Mouse (Mus musculus) lung, postnatal 0 days (tissue): ENCODE data around the gene Hoxa5. TPM values are rescaled to one million over a fixed set of nuclear protein-coding genes. Genes with fewer than 3 reads are reported as not detected.

ENCODE experiments used
- ATAC-seq: fragments of 200-750 bp; cut with Nextera tagmentation; 2 replicates; pipeline ENCODE4 v1.8.0; 2017; ENCODE audit warnings: moderate library complexity
- DNase-seq: peaks from one replicate; pipeline ENCODE4 v3.0.0-alpha.2; 2016; ENCODE audit warnings: low spot score
- H3K27ac ChIP-seq: fragments of 300-500 bp; sonication (generic); 2 replicates; pipeline ENCODE4 v1.5.1; 2014; ENCODE audit warnings: antibody characterized with exemption, mild to moderate bottlenecking, low read length, mixed read lengths
- H3K27me3 ChIP-seq: fragments of 300-500 bp; sonication (generic); replicated peaks from 2 replicates; pipeline ENCODE4 v1.6.1; 2014; ENCODE audit warnings: low read length, mixed read lengths; ENCODE audit not compliant: insufficient read depth
- H3K36me3 ChIP-seq: fragments of 300-500 bp; sonication (generic); 2 replicates; pipeline ENCODE4 v1.6.1; 2014; ENCODE audit warnings: low read length, mixed read lengths; ENCODE audit not compliant: insufficient read depth
- H3K4me1 ChIP-seq: fragments of 300-500 bp; sonication (generic); 2 replicates; pipeline ENCODE4 v1.6.1; 2014; ENCODE audit warnings: antibody characterized with exemption, low read depth, low read length, mixed read lengths; ENCODE audit not compliant: insufficient read depth
- H3K4me2 ChIP-seq: fragments of 300-500 bp; sonication (generic); replicated peaks from 2 replicates; pipeline ENCODE4 v1.6.1; 2014; ENCODE audit warnings: low read depth, mild to moderate bottlenecking, low read length, moderate library complexity, mixed read lengths
- H3K4me3 ChIP-seq: fragments of 300-500 bp; sonication (generic); 2 replicates; pipeline ENCODE4 v1.5.1; 2014; ENCODE audit warnings: low read depth, low read length
- H3K9ac ChIP-seq: fragments of 300-500 bp; sonication (generic); replicated peaks from 2 replicates; pipeline ENCODE4 v1.6.1; 2014; ENCODE audit warnings: low read depth, mild to moderate bottlenecking
- H3K9me3 ChIP-seq: fragments of 300-500 bp; sonication (generic); 2 replicates; pipeline ENCODE4 v1.6.1; 2016; ENCODE audit warnings: low read length, mixed read lengths
- CTCF ChIP-seq: IDR thresholded peaks from 2 replicates; pipeline ENCODE4 v1.5.1; 2016; ENCODE audit warnings: antibody characterized with exemption, mild to moderate bottlenecking
- EP300 ChIP-seq: IDR thresholded peaks from 2 replicates; pipeline ENCODE4 v1.6.1; 2016; ENCODE audit warnings: antibody characterized with exemption, mild to moderate bottlenecking, control low read depth
- WGBS: fragments of 180-500 bp; shearing (Covaris S2); extraction: QIAGEN DNeasy Blood & Tissue Kit; methylation state at CpG from one replicate; pipeline ENCODE4 v1.1.7; 2014; 5-methylcytosine and 5-hydroxymethylcytosine counted together
- polyA plus RNA-seq: library from polyadenylated mRNA; unstranded; fragments of >200 nt; fragmentation: Nextera tagmentation; extraction: Ambion mirVana; gene quantifications from 2 replicates; pipeline ENCODE4 v1.2.1, GENCODE M21; 2015

The Hoxa5 gene
- polyA plus RNA-seq, 1 experiment from 2014 or later, result 40.3 TPM

DNA sequence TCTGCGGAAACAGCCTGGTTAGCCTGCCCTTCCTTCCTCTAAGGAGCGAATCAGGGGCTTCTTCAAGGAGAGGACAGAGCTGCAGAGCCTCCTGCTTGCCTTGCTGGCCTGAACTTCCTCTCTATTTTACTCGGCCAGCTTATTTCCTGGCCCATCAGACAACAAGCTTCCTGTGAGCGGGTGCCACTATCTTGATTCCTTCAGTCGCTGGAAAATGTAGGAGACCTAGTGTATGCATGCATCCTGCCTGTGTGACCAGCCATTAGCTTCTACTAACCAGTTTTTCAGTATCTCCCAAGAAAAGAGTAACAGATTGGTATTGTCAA lies 33.5 kb downstream of the Hoxa5 start:
- peak overlapping the region; percentile 70 for H3K4me2 ChIP-seq
- peaks cover 5% of the 10 kb centered on the region; the same call in 1 of the 2 replicates for H3K27me3 ChIP-seq
- H3K4me3 ChIP-seq, result peak overlapping the region; percentile 21; the same call in 1 of the 2 replicates
- TF ChIP-seq CTCF (no peak), EP300 (no peak)
- no peaks in the 10 kb centered on the region for H3K36me3 ChIP-seq
- H3K9me3 ChIP-seq, result no peaks in the 10 kb centered on the region
- 0 out of 2 replicates have a peak overlapping the region, but pooled peaks have one; percentile 34 for H3K9ac ChIP-seq
- 14% methylated on average over 5 of the region's 5 CpGs for WGBS
- no peak for ATAC-seq
- DNase-seq, result no peak
- peak overlapping the region; percentile 90 for H3K27ac ChIP-seq
- peaks cover 10% of the 10 kb centered on the region; the same call in 1 of the 2 replicates for H3K4me1 ChIP-seq

DNA sequence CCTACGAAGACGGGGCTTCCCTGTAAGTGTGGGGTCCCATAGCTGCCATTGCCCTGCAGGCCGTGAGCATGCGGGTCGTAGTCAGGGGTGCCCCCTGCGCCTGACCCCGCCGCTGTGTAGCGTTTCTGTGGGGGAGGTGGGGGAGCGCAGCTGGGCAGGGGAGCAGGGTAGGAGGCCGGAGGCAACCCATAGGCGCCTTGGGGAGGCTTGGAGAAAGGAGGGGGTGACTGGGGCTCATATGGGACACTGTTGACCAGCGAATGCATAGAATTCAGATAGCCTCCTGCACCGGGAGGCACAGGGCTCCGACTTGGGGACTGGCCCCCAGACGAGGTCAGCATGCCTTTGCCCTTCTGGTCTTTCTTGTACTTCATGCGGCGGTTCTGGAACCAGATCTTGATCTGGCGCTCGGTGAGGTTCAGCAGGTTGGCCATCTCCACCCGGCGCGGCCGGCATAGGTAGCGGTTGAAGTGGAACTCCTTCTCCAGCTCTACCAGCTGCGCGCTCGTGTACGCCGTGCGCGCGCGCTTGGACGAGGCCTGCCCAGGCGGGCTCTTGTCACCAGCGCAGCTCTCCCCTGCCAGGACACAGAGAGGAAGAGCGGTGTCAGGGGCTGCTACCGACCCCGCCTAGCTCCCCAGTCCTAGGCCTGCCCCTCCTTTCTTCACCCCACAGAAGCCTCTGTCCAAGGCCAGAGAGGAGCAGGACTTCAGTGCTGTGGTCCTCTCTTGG lies 34.1 kb downstream of the Hoxa5 start:
- Histone ChIP-seq H3K27me3 (peaks cover 5% of the 10 kb centered on the region; the same call in 1 of the 2 replicates), H3K9ac (peak overlapping the region; percentile 34; the same call in 1 of the 2 replicates), H3K4me1 (peaks cover 10% of the 10 kb centered on the region; the same call in 1 of the 2 replicates), H3K9me3 (no peaks in the 10 kb centered on the region), H3K4me3 (peak overlapping the region; percentile 21; the same call in 1 of the 2 replicates), H3K27ac (peak overlapping the region; percentile 90), H3K36me3 (no peaks in the 10 kb centered on the region), H3K4me2 (peak overlapping the region; percentile 70)
- 6% methylated on average over 40 of the region's 40 CpGs for WGBS
- peak; percentile 64 for ATAC-seq
- DNase-seq, result peak; percentile 79
- no peak for TF ChIP-seq CTCF
- TF ChIP-seq EP300, result no peak

GRCm38 (mm10) chr6:52169499-52170165 lies 34.8 kb downstream of the Hoxa5 start:
- Histone ChIP-seq H3K4me3 (peak overlapping the region; percentile 21; the same call in 1 of the 2 replicates), H3K36me3 (no peaks in the 10 kb centered on the region), H3K9ac (peak overlapping the region; percentile 56; the same call in 1 of the 2 replicates), H3K4me2 (peak overlapping the region; percentile 70), H3K9me3 (no peaks in the 10 kb centered on the region), H3K4me1 (peaks cover 10% of the 10 kb centered on the region; the same call in 1 of the 2 replicates), H3K27ac (peak overlapping the region; percentile 90), H3K27me3 (peaks cover 5% of the 10 kb centered on the region; the same call in 1 of the 2 replicates)
- ATAC-seq (no peak), DNase-seq (peak; percentile 44)
- TF ChIP-seq CTCF, result no peak
- 13% methylated on average over 16 of the region's 16 CpGs for WGBS

DNA sequence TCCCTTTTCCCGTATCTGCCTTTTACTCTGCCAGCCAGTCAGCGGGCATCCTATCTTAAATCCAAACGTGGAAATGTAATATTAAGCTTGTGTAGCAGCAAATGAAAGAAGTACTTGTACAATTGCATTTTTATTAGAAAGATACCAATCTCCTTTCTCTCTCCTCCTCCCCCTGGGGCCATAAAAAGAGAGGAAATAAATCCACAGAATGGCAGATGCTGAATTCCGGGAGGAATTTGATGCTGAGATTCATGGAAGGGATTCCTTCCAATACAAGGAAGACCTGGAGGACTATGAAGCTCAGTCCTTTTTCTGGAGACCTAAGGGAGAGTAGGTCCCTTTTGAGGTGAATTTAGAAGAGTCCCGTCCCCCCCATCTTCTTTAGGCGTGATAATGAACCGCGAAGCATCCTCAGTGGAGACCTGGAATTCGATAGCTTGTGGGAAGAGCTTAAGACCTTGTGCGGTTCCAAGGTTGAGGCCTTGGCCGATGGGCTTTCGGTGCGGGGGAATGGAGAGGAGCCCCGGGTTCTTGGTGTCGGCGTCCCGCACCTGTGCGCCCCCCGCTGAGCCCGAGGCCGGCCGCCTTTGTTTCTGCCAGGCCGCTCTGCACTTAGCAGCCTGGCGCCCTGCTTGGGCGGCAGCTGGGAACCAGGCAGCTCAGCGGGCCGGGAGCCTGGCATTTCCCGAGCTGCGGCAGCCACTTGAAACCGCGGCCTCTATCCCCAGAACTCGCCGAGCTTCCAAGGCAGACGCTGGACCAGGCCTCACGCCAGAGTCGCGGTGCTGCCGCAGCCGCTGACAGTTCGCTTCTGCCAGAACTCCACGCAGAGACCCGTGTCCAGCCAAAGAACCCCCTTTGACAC lies 36.0 kb downstream of the Hoxa5 start:
- Histone ChIP-seq H3K9ac (peak overlapping the region; percentile 56), H3K4me1 (peaks cover 10% of the 10 kb centered on the region; the same call in 1 of the 2 replicates), H3K27ac (peak overlapping the region; percentile 79), H3K9me3 (no peaks in the 10 kb centered on the region), H3K27me3 (peaks cover 10% of the 10 kb centered on the region; the same call in 1 of the 2 replicates), H3K36me3 (no peaks in the 10 kb centered on the region), H3K4me3 (peak overlapping the region; percentile 30), H3K4me2 (peak overlapping the region; percentile 70)
- 7% methylated on average over 42 of the region's 42 CpGs for WGBS
- TF ChIP-seq CTCF (no peak), EP300 (no peak)
- ATAC-seq (no peak), DNase-seq (no peak)

- H3K9ac ChIP-seq, result peak overlapping the region; percentile 56
- H3K36me3 ChIP-seq, result no peaks in the 10 kb centered on the region
- H3K4me3 ChIP-seq, result peak overlapping the region; percentile 30
- peaks cover 11% of the 10 kb centered on the region; the same call in 1 of the 2 replicates for H3K27me3 ChIP-seq
- DNase-seq, result peak; percentile 34
- H3K4me2 ChIP-seq, result peak overlapping the region; percentile 70
- whole genome bisulfite sequencing, result 21% methylated on average over 14 of the region's 14 CpGs
- TF ChIP-seq EP300 (no peak), CTCF (no peak)
- H3K27ac ChIP-seq, result peak overlapping the region; percentile 79
- ATAC-seq, result no peak
- no peaks in the 10 kb centered on the region for H3K9me3 ChIP-seq
- H3K4me1 ChIP-seq, result peaks cover 10% of the 10 kb centered on the region; the same call in 1 of the 2 replicates
Observed at GRCm38 (mm10) chr6:52167736-52168161, 36.6 kb downstream of the Hoxa5 start.
